Mouse (Mus musculus): ENCODE results near the gene Tmem8. TPM values are rescaled to one million over a fixed set of nuclear protein-coding genes. Genes with fewer than 3 reads are reported as not detected.

Tmem8 gene
- total RNA-seq, 2 experiments from 2014 or later = 1.4 to 1.7 TPM

DNA sequence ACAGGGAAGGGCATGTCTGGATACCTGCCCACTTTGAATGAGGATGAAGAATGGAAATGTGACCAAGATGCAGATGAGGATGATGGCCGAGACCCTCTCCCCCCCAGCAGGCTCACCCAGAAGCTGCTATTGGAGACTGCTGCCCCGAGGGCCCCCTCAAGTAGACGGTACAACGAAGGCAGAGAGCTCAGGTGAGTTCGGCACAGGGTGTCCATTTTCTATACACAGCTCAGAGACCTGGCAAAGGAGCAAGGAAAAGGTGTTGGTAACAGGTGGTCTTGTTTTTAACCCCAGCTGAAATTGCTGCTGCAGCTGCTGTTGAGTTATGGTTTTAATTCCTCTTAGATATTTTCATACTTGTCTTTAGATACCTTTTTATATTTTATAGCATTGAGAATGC is 30.3 kb downstream of the Tmem8 start:
- no peak for DNase-seq

DNA sequence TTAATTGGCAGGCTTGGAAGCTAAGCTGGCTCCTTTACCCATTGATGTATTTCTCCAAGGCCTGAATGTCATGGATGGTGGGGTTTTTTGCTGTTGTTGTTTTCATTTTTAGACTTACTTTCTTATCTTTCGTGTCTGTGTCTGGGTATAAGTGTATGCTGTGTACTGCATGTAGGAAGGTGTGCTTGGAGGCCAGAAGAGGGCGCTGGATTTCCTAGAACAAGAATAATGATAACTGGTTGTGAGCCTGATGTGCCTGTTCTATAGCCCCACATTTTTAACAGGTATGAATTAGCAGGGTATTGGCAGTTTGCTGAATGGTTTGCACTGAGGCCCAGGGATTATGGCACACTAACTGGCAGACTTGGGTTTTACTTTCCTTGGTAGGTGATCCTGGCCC is 36.0 kb downstream of the Tmem8 start:
- DNase-seq = no peak

DNA sequence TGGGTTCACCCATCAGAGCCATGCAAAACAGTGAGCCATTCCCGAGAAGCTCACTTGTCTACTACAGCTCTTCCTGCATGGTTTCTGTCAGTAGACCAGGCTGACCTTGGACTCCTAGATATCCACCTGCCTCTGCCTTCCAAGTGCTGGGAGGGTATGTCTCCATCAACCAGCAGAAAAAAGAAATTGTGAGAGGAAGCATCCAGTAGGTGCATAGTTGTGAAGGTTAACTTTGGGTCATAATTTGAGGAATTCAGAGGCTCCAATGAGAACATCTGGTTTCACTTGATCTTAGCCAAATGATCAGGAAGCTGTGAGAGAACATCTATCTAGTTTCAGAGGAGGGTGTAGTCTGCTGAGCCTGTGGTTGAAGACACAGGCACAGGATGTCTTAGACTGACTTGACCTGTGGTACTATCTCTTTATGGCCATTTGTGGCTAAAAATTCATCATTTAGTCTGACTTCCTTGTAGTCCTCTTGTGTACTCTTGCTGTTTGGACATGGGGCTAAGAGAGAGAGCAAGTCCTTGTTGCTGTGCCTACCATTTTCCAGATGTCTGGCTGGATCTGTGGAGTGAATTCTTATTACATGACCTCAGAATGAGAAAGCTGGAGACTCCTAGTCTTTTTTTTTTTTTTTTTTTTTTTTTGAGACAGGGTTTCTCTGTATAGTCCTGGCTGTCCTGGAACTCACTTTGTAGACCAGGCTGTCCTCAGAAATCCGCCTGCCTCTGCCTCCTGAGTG is 39.0 kb downstream of the Tmem8 start:
- DNase-seq = no peak

DNA sequence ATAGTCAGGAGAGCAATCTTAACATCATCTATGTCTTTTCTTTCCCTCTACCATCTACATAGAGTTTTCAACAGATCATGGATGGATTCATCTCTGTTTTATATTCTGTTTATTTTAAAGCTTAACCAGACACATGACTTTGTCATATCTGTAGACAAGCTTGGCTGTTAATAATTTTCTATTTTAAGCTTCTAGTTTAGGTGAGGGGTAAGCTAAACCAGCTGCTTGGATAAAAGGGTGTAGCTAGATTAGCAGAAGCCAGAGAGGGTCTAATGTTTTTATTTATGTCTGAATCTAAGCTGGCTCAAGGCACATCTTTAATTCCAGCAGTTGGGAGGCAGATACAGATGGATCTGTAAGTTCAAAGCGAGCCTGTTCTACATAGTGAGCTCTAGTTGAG is 49.6 kb downstream of the Tmem8 start:
- no peak for DNase-seq

DNA sequence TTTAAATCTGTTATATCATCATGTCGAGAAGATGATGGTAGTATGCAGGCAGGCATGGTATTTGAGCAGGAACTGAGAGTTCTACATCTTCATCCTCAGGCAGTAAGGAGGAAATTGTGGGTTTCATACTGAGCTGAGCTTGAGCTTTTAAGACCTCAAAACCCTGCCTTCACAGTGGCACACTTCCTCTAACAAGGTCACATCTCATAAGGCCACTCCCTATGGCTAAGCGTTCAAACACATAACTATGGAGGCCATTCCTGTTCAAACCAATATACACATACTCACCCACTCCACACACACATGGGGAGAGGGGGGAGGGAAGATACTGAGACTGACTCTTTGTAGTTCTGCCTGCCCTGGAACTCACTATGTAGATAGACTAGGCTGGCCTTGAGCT is 54.9 kb downstream of the Tmem8 start:
- no peak for DNase-seq

Other genes starting within 250 kb of the Tmem8 start
- gene Mcrip2, start 244.5 kb upstream of the Tmem8 start, total RNA-seq (2021) = 100 to 1,000 TPM; 195 to 217 TPM
- 10 to 100 TPM; 10.8 to 11.7 TPM for gene Mettl26, start 238.2 kb upstream of the Tmem8 start, total RNA-seq (2021)
- 1 to 10 TPM in 1 of 2 experiments, under 1 TPM in 1; 0.70 to 1.1 TPM for gene Wfikkn1, start 232.4 kb upstream of the Tmem8 start, total RNA-seq (2021)
- 10 to 100 TPM; 16.1 to 16.6 TPM for gene Rab40c, start 193.6 kb upstream of the Tmem8 start, total RNA-seq (2021)
- 10 to 100 TPM; 86.0 to 89.4 TPM for gene Pigq, start 168.4 kb upstream of the Tmem8 start, total RNA-seq (2021)
- not detected for gene Nhlrc4, start 168.3 kb upstream of the Tmem8 start, total RNA-seq (2021)
- gene A930017K11Rik, start 160.7 kb upstream of the Tmem8 start, total RNA-seq (2021) = not detected
- gene Capn15, start 127.5 kb upstream of the Tmem8 start, total RNA-seq (2021) = 10 to 100 TPM; 13.0 to 16.7 TPM
- gene Rab11fip3, start 43.7 kb upstream of the Tmem8 start, total RNA-seq (2021) = 10 to 100 TPM; 21.0 to 22.9 TPM
- gene Decr2, start 23.0 kb upstream of the Tmem8 start, total RNA-seq (2021) = 10 to 100 TPM; 14.6 to 17.0 TPM
- gene Nme4, start 17.7 kb upstream of the Tmem8 start, total RNA-seq (2021) = 10 to 100 TPM; 10.3 to 10.8 TPM
- 10 to 100 TPM; 92.7 to 94.3 TPM for gene Mrpl28, start 10.2 kb downstream of the Tmem8 start, total RNA-seq (2021)
- 10 to 100 TPM; 28.3 to 28.4 TPM for gene Axin1, start 25.4 kb downstream of the Tmem8 start, total RNA-seq (2021)
- gene Pdia2, start 85.8 kb downstream of the Tmem8 start, total RNA-seq (2021) = not detected
- gene Rgs11, start 89.7 kb downstream of the Tmem8 start, total RNA-seq (2021) = 1 to 10 TPM; 2.0 to 2.1 TPM
- gene Arhgdig, start 94.5 kb downstream of the Tmem8 start, total RNA-seq (2021) = 1 to 10 TPM; 1.6 to 2.0 TPM
- 10 to 100 TPM; 71.2 to 73.2 TPM for gene Fam234a, start 130.9 kb downstream of the Tmem8 start, total RNA-seq (2021)
- 10 to 100 TPM; 34.7 to 36.4 TPM for gene Luc7l, start 139.6 kb downstream of the Tmem8 start, total RNA-seq (2021)

Measured in heart, postnatal 4 days (tissue).